Mouse (Mus musculus) right cerebral cortex, adult 2 months (tissue): ENCODE data around the gene Gm20605.
A peak's percentile ranks its signal among the peaks of the same experiment; 100 is the strongest.
"Not testable (repeated sequence)": the region's sequence is repeated elsewhere in the genome, so short reads cannot be mapped to it uniquely, and the experiment has no call there.

Experiments
- DNase-seq, 2 experiments: peaks; one replicate each; pipeline ENCODE4 v3.0.0; 2021 to 2022; ENCODE audit warnings: low spot score in 2 of 2

Gm20605 gene

GRCm38 (mm10) chr5:137613076-137613475 lies 15.9 kb upstream of the Gm20605 start:
- no peak for DNase-seq

- no peak for DNase-seq
Observed at GRCm38 (mm10) chr5:137613550-137613949, 15.4 kb upstream of the Gm20605 start, which contains the start of gene Pcolce. Gene Pcolce (minus strand): TSS chr5:137613784.

DNA sequence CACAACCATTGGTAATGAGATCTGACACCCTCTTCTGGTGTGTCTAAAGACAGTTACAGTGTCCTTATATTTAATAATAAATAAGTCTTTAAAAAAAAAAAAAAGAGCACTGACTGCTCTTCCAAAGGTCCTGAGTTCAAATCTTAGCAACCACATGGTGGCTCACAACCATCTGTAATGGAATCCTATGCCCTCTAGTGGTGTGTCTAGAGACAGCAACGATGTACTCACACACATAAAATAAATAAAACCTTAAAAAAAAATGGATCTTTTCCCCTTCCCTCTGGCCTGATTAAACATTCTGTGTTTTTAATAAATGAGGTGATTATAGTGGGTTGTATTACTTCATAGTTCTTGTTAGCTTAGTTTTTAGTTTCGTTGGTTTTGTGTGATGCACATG lies 14.1 kb upstream of the Gm20605 start:
- not testable (repeated sequence) for DNase-seq

GRCm38 (mm10) chr5:137615347-137615746 lies 13.6 kb upstream of the Gm20605 start:
- DNase-seq = no peak

GRCm38 (mm10) chr5:137623937-137624530 lies 4.9 kb upstream of the Gm20605 start:
- DNase-seq = no peak

- peak in 1 of 2 experiments; percentile 28 for DNase-seq
Observed at GRCm38 (mm10) chr5:137627991-137628390, 984 bp upstream of the Gm20605 start.

GRCm38 (mm10) chr5:137629306-137629721 lies 339 bp downstream of the Gm20605 start:
- no peak for DNase-seq

- DNase-seq = no peak
Observed at GRCm38 (mm10) chr5:137629906-137630545, 1.1 kb downstream of the Gm20605 start.

DNA sequence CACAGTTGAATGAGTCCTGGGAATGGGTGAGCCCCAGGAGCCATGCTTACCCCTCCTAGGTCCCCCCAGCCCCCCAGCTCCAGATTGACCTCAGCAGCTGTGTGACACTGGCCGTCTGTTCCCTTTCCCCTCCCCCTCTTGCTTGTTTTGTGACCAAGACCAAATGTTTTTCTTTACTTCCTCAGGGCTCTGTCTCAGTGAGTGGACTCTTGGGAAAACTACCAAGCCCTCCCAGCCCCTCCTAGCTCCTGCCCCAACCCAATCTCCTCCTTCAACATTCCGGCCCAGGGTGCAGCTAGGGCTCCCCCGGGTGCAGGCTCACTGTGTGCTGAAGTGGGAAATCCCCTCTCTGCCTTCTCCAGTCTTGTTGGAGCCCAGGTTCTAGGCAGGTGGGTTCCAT lies 1.6 kb downstream of the Gm20605 start:
- no peak for DNase-seq

DNA sequence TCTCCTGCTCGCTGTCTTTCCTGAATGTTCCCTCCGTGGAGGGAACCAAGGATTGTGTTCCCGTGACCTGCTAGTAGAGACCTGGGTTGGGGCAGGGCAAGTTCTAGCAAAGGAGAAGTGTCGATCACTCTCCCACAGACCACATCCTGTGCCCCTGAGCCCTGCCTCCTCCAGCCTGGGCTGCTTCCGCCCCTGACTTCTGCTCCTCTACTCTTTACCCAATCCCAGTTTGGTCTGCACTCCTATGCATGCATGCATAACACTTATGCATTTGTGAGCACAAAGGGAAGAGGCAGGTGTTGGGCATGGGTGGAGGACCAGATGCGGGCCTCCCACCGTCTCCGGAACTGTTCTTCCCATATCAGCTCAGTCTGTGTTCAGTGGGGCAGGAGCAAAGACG lies 2.2 kb downstream of the Gm20605 start:
- DNase-seq = peak in 1 of 2 experiments; percentile 51

DNA sequence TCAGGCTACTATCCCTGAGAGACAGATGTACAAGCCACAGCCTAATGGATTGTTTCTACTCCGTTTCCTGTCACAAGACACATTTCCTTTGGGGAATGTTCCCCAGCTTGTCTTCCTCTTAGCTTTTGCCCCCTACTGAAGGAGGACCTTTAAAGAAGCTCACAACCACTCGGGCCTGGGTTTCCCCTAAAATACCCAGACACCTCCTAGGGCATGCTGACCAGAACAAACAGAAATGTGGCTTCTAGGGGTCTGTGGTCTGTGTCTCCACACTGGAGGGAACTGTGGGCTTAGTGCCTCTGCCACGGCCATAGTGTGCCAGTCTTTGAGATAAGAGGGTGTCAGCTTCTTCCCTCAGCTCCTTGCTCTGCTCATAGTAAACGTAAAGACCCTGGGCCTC lies 2.6 kb downstream of the Gm20605 start:
- no peak for DNase-seq

- DNase-seq = no peak
Observed at GRCm38 (mm10) chr5:137633397-137634084, 4.6 kb downstream of the Gm20605 start.

DNA sequence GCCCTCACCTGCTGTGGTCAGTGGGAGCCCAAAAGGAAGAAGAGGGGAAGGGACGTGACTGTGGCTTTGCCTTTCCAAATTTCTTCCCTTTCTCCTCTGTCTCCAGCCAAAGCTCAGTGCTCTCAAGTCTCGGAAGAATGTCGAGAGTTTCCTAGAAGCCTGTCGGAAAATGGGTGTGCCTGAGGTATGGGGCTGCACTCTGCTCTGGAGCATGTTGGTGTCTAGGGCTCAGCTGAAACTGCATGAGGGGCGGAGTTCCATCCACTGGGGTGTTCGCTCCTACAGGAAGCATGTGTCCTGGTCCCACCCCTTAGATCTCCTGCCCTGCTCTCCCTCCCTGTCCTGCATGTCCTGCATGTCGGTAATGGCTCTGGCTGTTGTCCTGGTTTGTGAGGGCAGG lies 10.5 kb downstream of the Gm20605 start:
- no peak for DNase-seq

DNA sequence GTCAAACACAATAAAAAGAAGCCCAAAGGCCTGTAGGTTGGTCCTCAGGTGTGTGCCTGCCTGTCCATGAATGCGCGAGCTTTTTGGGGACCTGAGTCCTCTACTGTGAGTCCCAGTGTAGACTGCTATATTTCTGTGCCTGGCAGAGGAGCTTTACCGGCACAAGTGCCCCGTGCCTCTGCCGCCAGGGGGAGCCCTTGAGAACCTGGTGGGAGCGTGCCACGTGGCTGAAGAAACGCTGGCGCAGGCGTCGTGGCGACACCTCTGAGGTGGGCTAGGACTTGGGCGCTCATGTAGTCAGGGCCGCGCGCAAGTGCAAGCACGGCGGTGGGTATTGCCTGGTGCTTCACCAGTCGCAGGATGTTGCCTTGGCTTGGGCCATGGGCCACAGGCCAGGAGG lies 12.1 kb downstream of the Gm20605 start, which contains the start of gene Sap25:
Gene Sap25, plus strand, starts transcription at position 281 of the 400 bp plus-strand sequence.
- DNase-seq = no peak

- DNase-seq = no peak
Observed at GRCm38 (mm10) chr5:137642886-137643285, 13.9 kb downstream of the Gm20605 start.

GRCm38 (mm10) chr5:137644484-137644883 lies 15.5 kb downstream of the Gm20605 start:
- no peak for DNase-seq

- DNase-seq = no peak
Observed at GRCm38 (mm10) chr5:137645091-137645651, 16.2 kb downstream of the Gm20605 start.

- DNase-seq = no peak
Observed at GRCm38 (mm10) chr5:137645652-137646091, 16.7 kb downstream of the Gm20605 start, which contains the start of gene Irs3. Gene Irs3 (minus strand): TSS chr5:137645714.

DNA sequence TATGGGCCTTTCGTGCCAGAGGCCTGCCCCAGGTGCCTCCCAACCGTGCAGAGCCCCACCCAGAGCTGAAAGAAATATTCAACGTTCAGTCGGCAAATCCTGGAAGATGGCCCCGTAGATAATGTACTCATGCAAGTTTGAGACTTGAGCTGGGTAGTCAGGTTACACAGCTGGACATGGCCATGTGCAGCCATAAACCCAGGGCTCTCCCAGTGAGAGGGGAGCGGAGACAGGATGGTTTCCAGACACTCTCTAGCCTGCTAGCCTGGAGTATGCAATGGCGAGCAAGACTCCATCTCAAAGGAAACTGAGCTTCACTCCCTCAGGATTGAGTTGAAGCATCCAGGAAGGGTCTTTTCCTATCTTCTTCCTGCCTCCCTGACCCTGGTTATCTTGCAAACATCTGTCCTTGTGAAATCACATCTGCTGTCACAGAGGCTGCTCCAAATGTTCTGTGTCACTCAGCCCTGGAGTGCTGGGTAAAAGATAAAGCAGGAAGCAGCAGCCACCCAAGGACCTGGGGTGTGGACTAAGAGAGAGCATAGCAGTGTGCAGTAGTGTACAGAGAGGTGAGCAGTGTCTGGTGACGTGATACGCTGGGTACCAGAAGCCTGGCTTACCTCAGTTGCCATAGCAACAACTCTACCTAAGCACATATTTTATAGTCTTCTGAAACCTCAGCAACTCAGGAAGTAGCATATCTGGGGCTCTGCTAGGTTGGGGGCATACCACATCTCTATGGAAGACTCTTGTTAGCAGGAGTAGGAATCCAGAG lies 19.0 kb downstream of the Gm20605 start:
- no peak for DNase-seq

GRCm38 (mm10) chr5:137649251-137649650 lies 20.3 kb downstream of the Gm20605 start:
- DNase-seq = no peak
